Mouse (Mus musculus) brain, embryonic 14.5 days (tissue): Measurements from ENCODE around the gene Cdca3.

Source experiments
- CTCF ChIP-seq: fragments of 200-500 bp; IDR thresholded peaks from 2 replicates; pipeline ENCODE4 v1.5.1; 2012; ENCODE audit warnings: inconsistent platforms, mild to moderate bottlenecking, moderate library complexity, borderline replicate concordance; ENCODE audit not compliant: insufficient read depth, insufficient read length; ENCODE audit errors: extremely low read depth
- POLR2A ChIP-seq: fragments of 200-500 bp; IDR thresholded peaks from 2 replicates; pipeline ENCODE4 v1.6.1; 2012; ENCODE audit warnings: mild to moderate bottlenecking, inconsistent platforms, borderline replicate concordance; ENCODE audit not compliant: poor library complexity, insufficient read depth, insufficient read length, severe bottlenecking; ENCODE audit errors: extremely low read depth

DNA sequence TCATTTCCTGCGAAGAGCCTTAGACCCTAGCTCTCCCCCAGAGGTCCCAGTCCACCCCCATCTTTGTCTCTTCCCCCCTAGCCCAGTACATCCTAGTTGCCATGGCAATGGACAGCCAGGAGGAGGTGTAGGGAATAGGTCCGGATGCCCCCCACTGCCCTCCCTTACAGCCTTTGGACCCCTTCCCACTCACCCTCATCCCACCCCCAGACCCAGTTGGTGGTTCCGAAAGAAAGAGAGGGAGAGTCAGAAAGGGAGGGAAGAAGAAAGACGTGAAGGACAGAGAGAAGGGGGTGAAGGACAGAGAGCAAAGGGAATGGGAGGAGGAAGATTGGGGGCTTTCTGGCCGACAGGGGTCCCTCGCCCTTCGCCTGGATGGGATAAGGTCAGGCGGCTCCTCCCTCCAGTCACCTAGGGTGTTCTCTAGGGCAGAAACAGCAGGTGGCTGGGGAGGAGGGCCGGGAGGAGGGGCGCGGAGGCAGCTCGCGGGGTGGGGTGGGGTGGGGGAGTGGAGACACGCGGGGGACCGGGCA, 33.8 kb downstream of the Cdca3 start:
- TF ChIP-seq POLR2A (no peak), CTCF (no peak)
